Mouse (Mus musculus) liver, embryonic 11.5 days (tissue): Measurements from ENCODE around the gene Pou3f3. TPM values are rescaled to one million over a fixed set of nuclear protein-coding genes. Genes with fewer than 3 reads are reported as not detected.

Source experiments
- ATAC-seq: fragments of 200-750 bp; cut with Nextera tagmentation; replicated peaks from 2 replicates; pipeline ENCODE4 v1.8.0; 2017; ENCODE audit warnings: moderate number of reproducible peaks, mild to moderate bottlenecking, moderate TSS enrichment, moderate library complexity; ENCODE audit not compliant: low FRiP score
- DNase-seq: peaks from one replicate; pipeline ENCODE4 v3.0.0-alpha.2; 2017; ENCODE audit warnings: low spot score
- H3K27ac ChIP-seq: fragments of 300-500 bp; sonication (generic); 2 replicates; pipeline ENCODE4 v1.5.1; 2014; ENCODE audit warnings: mild to moderate bottlenecking, low read depth, low read length, control low read depth
- H3K27me3 ChIP-seq: fragments of 300-500 bp; sonication (generic); replicated peaks from 2 replicates; pipeline ENCODE4 v1.6.1; 2014; ENCODE audit warnings: low read length, mixed read lengths; ENCODE audit not compliant: control insufficient read depth, insufficient read depth
- H3K36me3 ChIP-seq: fragments of 300-500 bp; sonication (generic); 2 replicates; pipeline ENCODE4 v1.6.1; 2014; ENCODE audit warnings: mild to moderate bottlenecking, low read length, moderate library complexity, mixed read lengths; ENCODE audit not compliant: control insufficient read depth, insufficient read depth
- H3K4me1 ChIP-seq: fragments of 300-500 bp; sonication (generic); replicated peaks from 2 replicates; pipeline ENCODE4 v1.6.1; 2014; ENCODE audit warnings: low read length, mixed read lengths; ENCODE audit not compliant: control insufficient read depth, insufficient read depth
- H3K4me2 ChIP-seq: fragments of 300-500 bp; sonication (generic); 2 replicates; pipeline ENCODE4 v1.6.1; 2014; ENCODE audit warnings: mild to moderate bottlenecking, control low read depth, moderate library complexity
- H3K4me3 ChIP-seq: fragments of 300-500 bp; sonication (generic); 2 replicates; pipeline ENCODE4 v1.5.1; 2014; ENCODE audit warnings: low read depth, low read length, control low read depth
- H3K9ac ChIP-seq: fragments of 300-500 bp; sonication (generic); 2 replicates; pipeline ENCODE4 v1.6.1; 2014; ENCODE audit warnings: low read depth, low read length, control low read depth
- H3K9me3 ChIP-seq: fragments of 300-500 bp; sonication (generic); 2 replicates; pipeline ENCODE4 v1.6.1; 2016; ENCODE audit warnings: low read length, inconsistent platforms, mixed read lengths; ENCODE audit not compliant: control insufficient read depth
- WGBS: fragments of 180-500 bp; shearing (Covaris S2); extraction: QIAGEN DNeasy Blood & Tissue Kit; methylation state at CpG from one replicate; pipeline ENCODE4 v1.1.7; 2014; 5-methylcytosine and 5-hydroxymethylcytosine counted together
- polyA plus RNA-seq: library from polyadenylated mRNA; unstranded; fragments of >200 nt; fragmentation: Nextera tagmentation; extraction: Ambion mirVana; gene quantifications from 2 replicates; pipeline ENCODE4 v1.2.1, GENCODE M21; 2014

The Pou3f3 gene
- polyA plus RNA-seq, 1 experiment from 2014 or later, result 0.11 TPM

- Histone ChIP-seq H3K4me1 (peaks cover 3% of the 10 kb centered on the region; the same call in 1 of the 2 replicates), H3K36me3 (no peaks in the 10 kb centered on the region), H3K9me3 (no peaks in the 10 kb centered on the region), H3K4me2 (no peak overlapping the region), H3K27ac (no peak overlapping the region), H3K4me3 (no peak overlapping the region), H3K27me3 (peaks cover 78% of the 10 kb centered on the region), H3K9ac (no peak overlapping the region)
- ATAC-seq (no peak), DNase-seq (no peak)
- 4% methylated on average over 11 of the region's 11 CpGs for WGBS
Measured at GRCm38 (mm10) chr1:42685321-42685960, 10.1 kb upstream of the Pou3f3 start.

- H3K4me1 ChIP-seq, result peaks cover 3% of the 10 kb centered on the region; the same call in 1 of the 2 replicates
- 0 out of 2 replicates have a peak overlapping the region, but pooled peaks have one; percentile 14 for H3K4me3 ChIP-seq
- DNase-seq (no peak), ATAC-seq (no peak; the same call in 1 of the 2 replicates)
- H3K27ac ChIP-seq, result no peak overlapping the region
- H3K4me2 ChIP-seq, result peak overlapping the region; percentile 48
- no peak overlapping the region for H3K9ac ChIP-seq
- H3K9me3 ChIP-seq, result no peaks in the 10 kb centered on the region
- 1% methylated on average over 53 of the region's 53 CpGs for WGBS
- H3K36me3 ChIP-seq, result no peaks in the 10 kb centered on the region
- peaks cover 84% of the 10 kb centered on the region for H3K27me3 ChIP-seq
Measured at GRCm38 (mm10) chr1:42686194-42687131, 9.1 kb upstream of the Pou3f3 start.

- no peaks in the 10 kb centered on the region for H3K9me3 ChIP-seq
- no peak overlapping the region for H3K4me3 ChIP-seq
Measured at GRCm38 (mm10) chr1:42687271-42687670, 8.3 kb upstream of the Pou3f3 start.

GRCm38 (mm10) chr1:42687756-42688540 lies 7.6 kb upstream of the Pou3f3 start:
- DNase-seq (no peak), ATAC-seq (no peak)
- Histone ChIP-seq H3K36me3 (no peaks in the 10 kb centered on the region), H3K4me1 (peaks cover 3% of the 10 kb centered on the region; the same call in 1 of the 2 replicates), H3K4me3 (no peak overlapping the region), H3K9ac (no peak overlapping the region), H3K27ac (no peak overlapping the region), H3K9me3 (no peaks in the 10 kb centered on the region), H3K4me2 (no peak overlapping the region), H3K27me3 (peaks cover 97% of the 10 kb centered on the region)
- 7% methylated on average over 7 of the region's 7 CpGs for WGBS

More at GRCm38 (mm10) chr1:42687271-42687670, 8.3 kb upstream of the Pou3f3 start:
- H3K36me3 ChIP-seq, result no peaks in the 10 kb centered on the region
- ATAC-seq (no peak), DNase-seq (no peak)
- H3K27ac ChIP-seq, result no peak overlapping the region
- H3K4me1 ChIP-seq, result peaks cover 3% of the 10 kb centered on the region; the same call in 1 of the 2 replicates
- peaks cover 92% of the 10 kb centered on the region for H3K27me3 ChIP-seq
- H3K9ac ChIP-seq, result no peak overlapping the region
- 3% methylated on average over 12 of the region's 12 CpGs for WGBS
- H3K4me2 ChIP-seq, result no peak overlapping the region

- no peak for ATAC-seq
- Histone ChIP-seq H3K36me3 (no peaks in the 10 kb centered on the region), H3K4me3 (no peak overlapping the region), H3K9me3 (no peaks in the 10 kb centered on the region), H3K4me1 (peaks cover 3% of the 10 kb centered on the region; the same call in 1 of the 2 replicates), H3K9ac (no peak overlapping the region), H3K27ac (no peak overlapping the region), H3K4me2 (no peak overlapping the region), H3K27me3 (peaks cover 97% of the 10 kb centered on the region)
- WGBS, result 14% methylated on average over 4 of the region's 4 CpGs
- DNase-seq, result no peak
Measured at GRCm38 (mm10) chr1:42688541-42689125, 6.9 kb upstream of the Pou3f3 start.

GRCm38 (mm10) chr1:42690024-42690575 lies 5.5 kb upstream of the Pou3f3 start:
- H3K4me3 ChIP-seq, result no peak overlapping the region
- ATAC-seq (no peak), DNase-seq (no peak)
- no peak overlapping the region for H3K4me2 ChIP-seq
- H3K36me3 ChIP-seq, result no peaks in the 10 kb centered on the region
- no peak overlapping the region for H3K9ac ChIP-seq
- no peaks in the 10 kb centered on the region for H3K9me3 ChIP-seq
- H3K27me3 ChIP-seq, result peaks cover 97% of the 10 kb centered on the region
- whole genome bisulfite sequencing, result 4% methylated on average over 4 of the region's 4 CpGs
- no peak overlapping the region for H3K27ac ChIP-seq
- H3K4me1 ChIP-seq, result no peaks in the 10 kb centered on the region

GRCm38 (mm10) chr1:42691202-42692170 lies 4.1 kb upstream of the Pou3f3 start:
- no peak for ATAC-seq
- Histone ChIP-seq H3K9me3 (no peaks in the 10 kb centered on the region), H3K27ac (no peak overlapping the region), H3K4me1 (no peaks in the 10 kb centered on the region; the same call in 1 of the 2 replicates), H3K9ac (no peak overlapping the region), H3K4me3 (no peak overlapping the region), H3K36me3 (no peaks in the 10 kb centered on the region), H3K4me2 (no peak overlapping the region), H3K27me3 (peaks cover 97% of the 10 kb centered on the region)
- no peak for DNase-seq
- WGBS, result 6% methylated on average over 9 of the region's 9 CpGs
